16 mouse cellular contexts compared by ENCODE assay signal in the genomic region with DNA sequence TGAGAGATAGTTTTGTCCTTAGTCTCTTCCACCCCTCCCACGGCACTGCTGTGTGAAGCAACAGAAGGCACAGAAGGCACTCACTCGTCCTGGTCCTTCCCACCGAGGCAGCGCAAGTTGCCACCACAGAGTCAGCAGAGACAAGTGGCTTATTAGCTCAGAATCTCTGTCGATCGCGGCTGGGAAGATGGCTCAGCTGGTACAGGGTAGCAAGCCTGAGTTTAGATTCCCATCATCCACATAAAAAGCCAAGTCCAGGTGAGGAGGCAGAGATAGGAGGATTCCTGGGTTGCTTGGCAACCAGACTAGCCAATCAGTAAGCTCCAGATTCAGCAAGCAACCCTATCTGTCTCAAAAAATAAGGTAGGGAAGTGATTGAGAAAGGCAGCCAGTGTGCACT. TPM values are rescaled to one million over a fixed set of nuclear protein-coding genes. Genes with fewer than 3 reads are reported as not detected.
DNase-seq lines count a peak whose midpoint lies in the region; ATAC-seq and TF ChIP-seq lines count a peak whose summit lies in the region.
"Had no signal": no experiment of that assay in that cellular context is flagged by ENCODE, and none has a peak within 500 bp of the region (broad histone marks: within the 10 kb centered on the region; RNA-seq: fewer than 3 reads in every experiment).

No protein-coding gene starts in this region.

- no peaks in the 10 kb centered on the region for H3K4me1 ChIP-seq in midbrain, embryonic 14.5 days (ENCODE audit: control insufficient read depth, insufficient read depth, low read length)
- peaks cover 8% of the 10 kb centered on the region for H3K4me1 ChIP-seq in midbrain, embryonic 10.5 days
- H3K4me1 ChIP-seq in hindbrain, postnatal 0 days (ENCODE audit: insufficient read depth, low read length) = no peaks in the 10 kb centered on the region

- no peak for ATAC-seq in midbrain, embryonic 14.5 days (ENCODE audit: low FRiP score, low TSS enrichment)
- ATAC-seq in hindbrain, postnatal 0 days = peak; percentile 55
- ATAC-seq: lung, postnatal 0 days had no signal

- H3K27ac ChIP-seq in midbrain, embryonic 14.5 days (replicated peaks; ENCODE audit: low read depth, low read length) = no peak overlapping the region
- H3K27ac ChIP-seq in midbrain, embryonic 10.5 days (replicated peaks) = no peak overlapping the region
- no peak overlapping the region for H3K27ac ChIP-seq in hindbrain, postnatal 0 days
- H3K27ac ChIP-seq: neural tube, embryonic 12.5 days had no signal

- TF ChIP-seq CTCF in hindbrain, postnatal 0 days (IDR thresholded peaks at IDR 0.05; ENCODE audit: low read depth) = no peak

- H3K9me3 ChIP-seq in midbrain, embryonic 14.5 days (ENCODE audit: control insufficient read depth, low read length) = no peaks in the 10 kb centered on the region
- 0 out of 2 replicates have a peak, but pooled peaks cover 4% of the 10 kb centered on the region for H3K9me3 ChIP-seq in midbrain, embryonic 10.5 days (replicated peaks)
- no peaks in the 10 kb centered on the region for H3K9me3 ChIP-seq in hindbrain, postnatal 0 days (ENCODE audit: low read length)
- H3K9me3 ChIP-seq: G1E; neural tube, embryonic 12.5 days had no signal

- 86% methylated on average over 7 of the region's 7 CpGs for WGBS in midbrain, embryonic 14.5 days
- 87% methylated on average over 7 of the region's 7 CpGs for WGBS in midbrain, embryonic 10.5 days
- 73% methylated on average over 7 of the region's 7 CpGs for WGBS in hindbrain, postnatal 0 days

- no peak overlapping the region for H3K4me2 ChIP-seq in midbrain, embryonic 14.5 days (ENCODE audit: low read length)
- no peak overlapping the region for H3K4me2 ChIP-seq in hindbrain, postnatal 0 days (ENCODE audit: low read depth, low read length)
- H3K4me2 ChIP-seq: liver, embryonic 11.5 days; neural tube, embryonic 12.5 days had no signal

- no peak overlapping the region for H3K9ac ChIP-seq in midbrain, embryonic 14.5 days (replicated peaks; ENCODE audit: low read length)
- H3K9ac ChIP-seq in hindbrain, postnatal 0 days (replicated peaks; ENCODE audit: low read length) = no peak overlapping the region
- H3K9ac ChIP-seq: neural tube, embryonic 12.5 days had no signal

- peak; percentile 38 to 53 for DNase-seq in frontal cortex, adult 2 months (ENCODE audit: extremely low spot score in 1 of 2, low spot score in 1 of 2)
- no peak for DNase-seq in frontal cortex, postnatal 14 days (ENCODE audit: low spot score in 2 of 2)
- DNase-seq in midbrain, embryonic 14.5 days = peak; percentile 41
- no peak for DNase-seq in midbrain, embryonic 10.5 days (ENCODE audit: low spot score)
- DNase-seq in hindbrain, postnatal 0 days (ENCODE audit: low spot score) = peak; percentile 58
- DNase-seq in right cerebral cortex, postnatal 10 days (ENCODE audit: low spot score in 2 of 2) = peak; percentile 37 to 71
- DNase-seq in gastrocnemius, adult 18-20 months (ENCODE audit: low spot score) = no peak
- DNase-seq in thymus, adult 18-20 months = no peak
- DNase-seq: cerebellum, adult 11-12 months; heart, postnatal 14 days; kidney, adult 18-20 months; thymus, postnatal 4 days had no signal

- H3K4me3 ChIP-seq in midbrain, embryonic 14.5 days (replicated peaks; ENCODE audit: low read depth, low read length) = no peak overlapping the region
- no peak overlapping the region for H3K4me3 ChIP-seq in midbrain, embryonic 10.5 days
- no peak overlapping the region for H3K4me3 ChIP-seq in hindbrain, postnatal 0 days (ENCODE audit: low read length)
- H3K4me3 ChIP-seq: neural tube, embryonic 12.5 days had no signal

- no peaks in the 10 kb centered on the region for H3K27me3 ChIP-seq in midbrain, embryonic 14.5 days (ENCODE audit: control insufficient read depth, insufficient read depth, low read length)
- no peaks in the 10 kb centered on the region for H3K27me3 ChIP-seq in midbrain, embryonic 10.5 days (ENCODE audit: low read depth, poor library complexity, severe bottlenecking)
- H3K27me3 ChIP-seq in hindbrain, postnatal 0 days (ENCODE audit: insufficient read depth, low read length) = no peaks in the 10 kb centered on the region
- H3K27me3 ChIP-seq: neural tube, embryonic 12.5 days had no signal

- H3K36me3 ChIP-seq in midbrain, embryonic 14.5 days (ENCODE audit: control insufficient read depth, insufficient read depth, low read length) = no peaks in the 10 kb centered on the region
- H3K36me3 ChIP-seq in midbrain, embryonic 10.5 days = no peaks in the 10 kb centered on the region
- H3K36me3 ChIP-seq in hindbrain, postnatal 0 days (ENCODE audit: insufficient read depth, low read length) = no peaks in the 10 kb centered on the region
- H3K36me3 ChIP-seq: G1E; neural tube, embryonic 12.5 days had no signal

RNA-seq across cellular contexts. Expression of gene Zfp706, which starts 55.0 kb away (rescaled TPM):
- polyA plus RNA-seq in frontal cortex, adult 2 months (2012; rRNA removed) = 83.2 and 108 TPM in 2 replicates
- 416 and 455 TPM in 2 replicates for polyA plus RNA-seq in midbrain, embryonic 14.5 days (2014; fragmentation: Nextera tagmentation; extraction: Ambion mirVana)
- polyA plus RNA-seq in midbrain, embryonic 10.5 days (2016; fragmentation: Nextera tagmentation; extraction: Ambion mirVana) = 479 and 502 TPM in 2 replicates
- 57.2 and 61.8 TPM in 2 replicates for total RNA-seq in hindbrain, postnatal 0 days (2014; rRNA removed)
- 463 and 467 TPM in 2 replicates for polyA plus RNA-seq in hindbrain, postnatal 0 days (2015; fragmentation: Nextera tagmentation; extraction: Ambion mirVana)
- total RNA-seq in gastrocnemius, adult 18-20 months (2021) = 100 to 1,000 TPM; 115 to 131 TPM

Comparison
In these comparisons a context has a peak if more than half of its experiments do, and no peak if none do; other contexts are left out.
1. DNase-seq: peak in frontal cortex, adult 2 months (2 of 2), midbrain, embryonic 14.5 days (single experiment), hindbrain, postnatal 0 days (single experiment) and right cerebral cortex, postnatal 10 days (2 of 2); none in frontal cortex, postnatal 14 days (0 of 2), midbrain, embryonic 10.5 days (single experiment), gastrocnemius, adult 18-20 months (single experiment) and thymus, adult 18-20 months (0 of 2).